Comparison of ENCODE assay signal across 15 mouse cellular contexts in genomic region chr6:101272256-101272655, GRCm38 (mm10).
A peak's percentile ranks its signal among the peaks of the same experiment; 100 is the strongest.
DNase-seq lines count a peak whose midpoint lies in the region; ATAC-seq and TF ChIP-seq lines count a peak whose summit lies in the region.
"Had no signal": no experiment of that assay in that cellular context is flagged by ENCODE, and none has a peak within 500 bp of the region (broad histone marks: within the 10 kb centered on the region; RNA-seq: fewer than 3 reads in every experiment).

No protein-coding gene starts in this region.

- H3K36me3 ChIP-seq in heart, embryonic 15.5 days = peaks cover 3% of the 10 kb centered on the region; the same call in 1 of the 2 replicates
- H3K36me3 ChIP-seq in lung, embryonic 15.5 days = no peaks in the 10 kb centered on the region
- no peaks in the 10 kb centered on the region; the same call in 1 of the 2 replicates for H3K36me3 ChIP-seq in intestine, embryonic 14.5 days (ENCODE audit: control insufficient read depth, insufficient read depth, low read length)
- H3K36me3 ChIP-seq in stomach, embryonic 15.5 days = no peaks in the 10 kb centered on the region
- no peaks in the 10 kb centered on the region for H3K36me3 ChIP-seq in forebrain, embryonic 13.5 days (ENCODE audit: poor library complexity, severe bottlenecking)
- H3K36me3 ChIP-seq: midbrain, embryonic 12.5 days had no signal

- H3K9ac ChIP-seq in heart, embryonic 15.5 days = no peak overlapping the region
- no peak overlapping the region for H3K9ac ChIP-seq in lung, embryonic 15.5 days
- no peak overlapping the region for H3K9ac ChIP-seq in intestine, embryonic 14.5 days (ENCODE audit: low read length)
- no peak overlapping the region for H3K9ac ChIP-seq in stomach, embryonic 15.5 days
- H3K9ac ChIP-seq in forebrain, embryonic 13.5 days = no peak overlapping the region
- H3K9ac ChIP-seq: midbrain, embryonic 12.5 days had no signal

- H3K4me1 ChIP-seq in heart, embryonic 15.5 days (replicated peaks) = peaks cover 88% of the 10 kb centered on the region
- peaks cover 90% of the 10 kb centered on the region for H3K4me1 ChIP-seq in lung, embryonic 15.5 days
- H3K4me1 ChIP-seq in lung, adult 2 months (ENCODE audit: control insufficient read depth, insufficient read depth, low read length) = peaks cover 6% of the 10 kb centered on the region
- peaks cover 75% of the 10 kb centered on the region for H3K4me1 ChIP-seq in intestine, embryonic 14.5 days (replicated peaks; ENCODE audit: control insufficient read depth, insufficient read depth, low read length)
- peaks cover 52% of the 10 kb centered on the region for H3K4me1 ChIP-seq in stomach, embryonic 15.5 days
- peaks cover 24% of the 10 kb centered on the region for H3K4me1 ChIP-seq in forebrain, embryonic 13.5 days

- H3K27ac ChIP-seq in heart, embryonic 15.5 days = peak overlapping the region; percentile 85
- H3K27ac ChIP-seq in lung, embryonic 15.5 days = no peak overlapping the region
- H3K27ac ChIP-seq in intestine, embryonic 14.5 days (ENCODE audit: low read depth) = peak overlapping the region; percentile 70
- peak overlapping the region; percentile 17; the same call in 1 of the 2 replicates for H3K27ac ChIP-seq in stomach, embryonic 15.5 days
- H3K27ac ChIP-seq in forebrain, embryonic 13.5 days = no peak overlapping the region
- H3K27ac ChIP-seq: midbrain, embryonic 12.5 days had no signal

- H3K9me3 ChIP-seq in heart, embryonic 15.5 days (replicated peaks) = no peaks in the 10 kb centered on the region
- H3K9me3 ChIP-seq in lung, embryonic 15.5 days = no peaks in the 10 kb centered on the region
- H3K9me3 ChIP-seq in intestine, embryonic 14.5 days (ENCODE audit: control insufficient read depth, low read length) = no peaks in the 10 kb centered on the region
- no peaks in the 10 kb centered on the region for H3K9me3 ChIP-seq in stomach, embryonic 15.5 days
- H3K9me3 ChIP-seq in forebrain, embryonic 13.5 days (replicated peaks) = no peaks in the 10 kb centered on the region
- H3K9me3 ChIP-seq: midbrain, embryonic 12.5 days had no signal

- no peaks in the 10 kb centered on the region for H3K27me3 ChIP-seq in heart, embryonic 15.5 days
- no peaks in the 10 kb centered on the region for H3K27me3 ChIP-seq in lung, embryonic 15.5 days
- H3K27me3 ChIP-seq in intestine, embryonic 14.5 days (replicated peaks; ENCODE audit: control insufficient read depth, insufficient read depth, low read length) = no peaks in the 10 kb centered on the region
- no peaks in the 10 kb centered on the region for H3K27me3 ChIP-seq in stomach, embryonic 15.5 days (replicated peaks)
- peaks cover 36% of the 10 kb centered on the region for H3K27me3 ChIP-seq in forebrain, embryonic 13.5 days

- ATAC-seq in heart, embryonic 15.5 days (replicated peaks; ENCODE audit: insufficient number of reproducible peaks, insufficient read depth, low FRiP score, low read depth) = no peak
- no peak for ATAC-seq in lung, embryonic 15.5 days (ENCODE audit: borderline replicate concordance, extremely low read depth, low FRiP score, low TSS enrichment)
- no peak for ATAC-seq in intestine, embryonic 14.5 days (replicated peaks; ENCODE audit: low FRiP score, low TSS enrichment, low read depth)
- ATAC-seq in stomach, embryonic 15.5 days (ENCODE audit: insufficient read depth, low FRiP score, low read depth) = no peak
- no peak for ATAC-seq in forebrain, embryonic 13.5 days
- ATAC-seq: activated CD4-positive, CD25-positive, alpha-beta regulatory T cell, adult 4 months; forebrain, embryonic 16.5 days had no signal

- no peak for TF ChIP-seq CTCF in lung, adult 2 months (IDR thresholded peaks at IDR 0.05; ENCODE audit: insufficient read depth, low read length)

- no peak for DNase-seq in heart, postnatal 10 days
- no peak for DNase-seq in lung, adult 2 months
- no peak for DNase-seq in intestine, embryonic 14.5 days (ENCODE audit: low spot score)
- no peak for DNase-seq in adrenal gland, postnatal 36 days
- DNase-seq: cerebellum, adult 18-20 months; gastrocnemius, postnatal 10 days; lung, postnatal 4 days; right cerebral cortex, postnatal 14 days had no signal

- 32% methylated on average over 4 of the region's 4 CpGs for WGBS in heart, embryonic 15.5 days
- WGBS in lung, embryonic 15.5 days = 30% methylated on average over 4 of the region's 4 CpGs
- 72% methylated on average over 4 of the region's 4 CpGs for WGBS in lung, adult 2 months
- 15% methylated on average over 4 of the region's 4 CpGs for WGBS in intestine, embryonic 14.5 days
- WGBS in stomach, embryonic 15.5 days = 22% methylated on average over 4 of the region's 4 CpGs
- 16% methylated on average over 4 of the region's 4 CpGs for WGBS in forebrain, embryonic 13.5 days

- intact Hi-C loops in heart, postnatal 10 days (cut with DNase I) = no loop called here

- peak overlapping the region; percentile 44 for H3K4me2 ChIP-seq in heart, embryonic 15.5 days
- peak overlapping the region; percentile 24; the same call in 1 of the 2 replicates for H3K4me2 ChIP-seq in lung, embryonic 15.5 days
- H3K4me2 ChIP-seq in intestine, embryonic 14.5 days (ENCODE audit: low read length) = peak overlapping the region; percentile 18
- peak overlapping the region; percentile 34; the same call in 1 of the 2 replicates for H3K4me2 ChIP-seq in stomach, embryonic 15.5 days
- no peak overlapping the region for H3K4me2 ChIP-seq in forebrain, embryonic 13.5 days
- H3K4me2 ChIP-seq: midbrain, embryonic 12.5 days had no signal

- H3K4me3 ChIP-seq in heart, embryonic 15.5 days = 0 out of 2 replicates have a peak overlapping the region, but pooled peaks have one; percentile 6
- no peak overlapping the region for H3K4me3 ChIP-seq in lung, embryonic 15.5 days
- H3K4me3 ChIP-seq in lung, adult 2 months (replicated peaks; ENCODE audit: extremely low read depth, low read depth, low read length) = no peak overlapping the region
- H3K4me3 ChIP-seq in intestine, embryonic 14.5 days (ENCODE audit: low read depth, low read length) = no peak overlapping the region
- H3K4me3 ChIP-seq in stomach, embryonic 15.5 days (replicated peaks) = no peak overlapping the region
- H3K4me3 ChIP-seq in forebrain, embryonic 13.5 days = no peak overlapping the region
- H3K4me3 ChIP-seq: midbrain, embryonic 12.5 days had no signal

- TF ChIP-seq POLR2A in lung, adult 2 months (IDR thresholded peaks at IDR 0.05; ENCODE audit: borderline replicate concordance, extremely low read depth, low read depth, low read length) = no peak

Comparison
In these comparisons a context has a peak if more than half of its experiments do, and no peak if none do; other contexts are left out.
1. H3K27ac ChIP-seq: peak in heart, embryonic 15.5 days (single experiment), intestine, embryonic 14.5 days (single experiment) and stomach, embryonic 15.5 days (single experiment); none in lung, embryonic 15.5 days (single experiment) and forebrain, embryonic 13.5 days (single experiment).